Mouse (Mus musculus): ENCODE measurements around the gene Bpifb6.

Gene Bpifb6

DNA sequence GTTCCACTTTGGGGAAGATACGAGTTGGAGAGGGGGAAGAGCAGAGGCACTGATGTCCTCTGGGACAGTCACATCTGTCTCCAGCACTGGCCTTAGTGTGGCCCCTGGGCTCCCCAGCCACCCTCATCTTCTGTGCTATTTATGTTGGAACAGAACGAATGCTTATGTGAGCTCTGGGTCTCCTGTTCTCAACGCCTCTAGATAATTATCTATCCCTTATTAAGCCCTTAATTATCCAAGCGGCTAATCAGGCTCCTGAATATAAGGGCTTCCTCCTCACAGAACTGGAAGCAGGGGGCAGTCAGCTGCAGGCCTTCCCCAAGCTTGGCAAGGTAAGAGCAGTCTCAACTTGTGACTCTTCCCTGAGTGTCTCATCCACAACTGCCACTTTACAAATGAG lies at the start of gene Bpifb6:
Gene Bpifb6 (plus strand): TSS at position 301 of the 400 bp plus-strand sequence.
- in situ Hi-C loops (cut with MboI; ENCODE audit: low pct_unique_long_range_greater_than_20kb in 1 of 2, low sequenced_read_pairs in 2 of 2, unreplicated experiment in 1 of 2) = no loop called here

DNA sequence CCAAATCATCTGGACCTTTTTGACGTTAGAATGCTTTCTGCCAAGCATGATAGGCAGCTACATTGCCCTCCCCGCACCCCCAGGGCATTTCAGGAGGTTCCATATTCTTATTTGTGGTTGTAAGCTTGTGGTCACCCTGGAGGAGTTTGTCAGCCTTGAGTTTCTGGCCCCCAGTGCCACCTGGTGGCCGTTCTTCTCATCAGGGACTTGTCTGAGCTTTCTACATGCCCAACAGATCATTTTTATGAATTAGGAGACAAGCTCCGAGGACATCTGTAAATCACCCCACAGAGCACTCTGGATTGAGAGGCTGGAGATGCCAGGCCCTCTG lies 49.2 kb upstream of the Bpifb6 start:
- in situ Hi-C loops (cut with MboI; ENCODE audit: low pct_unique_long_range_greater_than_20kb in 1 of 2, low sequenced_read_pairs in 2 of 2, unreplicated experiment in 1 of 2) = no loop called here

DNA sequence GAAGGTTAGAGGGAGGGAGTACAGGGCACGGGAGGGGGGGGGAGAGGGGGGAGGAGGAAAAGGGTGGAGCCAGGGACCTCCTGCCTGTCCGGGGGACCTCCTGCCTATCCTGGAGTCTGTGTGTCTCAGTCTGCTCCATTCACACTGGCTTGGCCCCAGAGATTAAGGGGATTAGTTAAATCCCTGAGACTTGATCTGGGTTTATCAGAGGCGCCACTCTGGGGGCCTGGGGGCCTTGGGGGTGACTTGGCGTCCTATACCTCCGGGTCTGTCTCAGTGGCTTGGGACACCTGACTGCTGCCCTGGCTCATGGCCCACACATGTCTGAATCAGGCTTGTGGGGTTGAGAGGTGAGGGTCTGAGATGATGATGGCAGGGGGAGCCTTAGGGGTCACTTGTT lies 46.6 kb upstream of the Bpifb6 start:
- in situ Hi-C loops (cut with MboI; ENCODE audit: low pct_unique_long_range_greater_than_20kb in 1 of 2, low sequenced_read_pairs in 2 of 2, unreplicated experiment in 1 of 2) = no loop called here

DNA sequence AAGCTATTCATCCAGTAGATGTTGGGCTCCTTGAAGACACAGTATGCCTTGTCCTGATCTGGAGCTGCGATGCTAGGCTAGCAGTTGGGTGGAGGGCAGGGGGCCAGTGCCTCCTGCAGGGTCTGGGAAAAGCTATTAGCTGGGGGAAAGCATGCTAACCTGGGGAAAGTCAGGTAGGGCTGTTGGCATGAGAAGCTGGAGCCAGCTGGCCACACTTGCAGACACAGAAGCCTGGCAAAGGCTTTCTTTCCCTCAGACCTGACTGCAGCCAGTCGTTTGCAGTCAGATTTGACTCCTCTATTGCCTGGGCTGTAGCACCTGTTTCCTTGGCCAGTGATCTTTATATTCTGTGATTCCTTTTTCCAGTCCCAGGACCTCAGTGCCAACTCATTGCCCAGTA lies 40.6 kb upstream of the Bpifb6 start:
- in situ Hi-C loops (cut with MboI; ENCODE audit: low pct_unique_long_range_greater_than_20kb in 1 of 2, low sequenced_read_pairs in 2 of 2, unreplicated experiment in 1 of 2) = no loop called here

DNA sequence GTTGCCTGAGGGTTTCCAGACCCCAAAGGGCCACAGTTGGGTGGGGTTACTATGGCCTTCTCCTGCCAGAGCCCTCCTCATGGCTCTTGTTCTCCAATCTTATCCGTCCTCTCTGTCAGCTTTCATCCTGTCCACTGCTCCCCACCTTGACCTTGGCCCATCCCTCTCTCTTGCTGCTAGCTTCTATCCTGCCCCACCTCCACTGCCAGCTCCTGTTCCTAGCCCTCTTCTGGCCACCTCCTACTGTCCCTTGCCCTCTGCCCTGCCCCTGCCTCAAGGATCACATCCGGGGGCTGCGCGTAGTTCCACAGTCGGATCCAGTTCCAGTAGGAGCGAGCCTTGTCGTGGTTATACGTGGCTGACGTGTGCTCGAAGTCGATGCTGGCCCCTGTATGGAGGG lies 39.9 kb upstream of the Bpifb6 start:
- in situ Hi-C loops (cut with MboI; ENCODE audit: low pct_unique_long_range_greater_than_20kb in 1 of 2, low sequenced_read_pairs in 2 of 2, unreplicated experiment in 1 of 2) = no loop called here

DNA sequence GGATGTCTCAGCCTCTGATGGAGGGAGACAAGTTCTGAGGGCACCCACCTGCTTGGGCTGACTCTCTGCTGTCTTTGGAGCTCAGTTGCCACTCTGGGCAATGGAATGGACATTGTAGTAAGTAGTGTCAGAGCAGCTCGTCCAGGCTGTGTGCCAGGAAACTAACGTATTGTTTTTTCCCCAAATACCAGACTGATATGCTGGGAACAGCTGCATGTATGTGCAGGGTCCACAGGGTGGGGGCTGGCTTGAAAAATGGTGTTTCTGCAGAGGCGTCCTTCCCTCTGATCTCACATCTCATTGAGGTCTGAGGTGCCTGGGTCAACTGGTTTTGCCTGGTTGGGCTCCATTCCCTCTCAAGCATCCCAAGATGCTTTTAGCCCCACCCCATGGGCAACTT lies 39.5 kb upstream of the Bpifb6 start:
- in situ Hi-C loops (cut with MboI; ENCODE audit: low pct_unique_long_range_greater_than_20kb in 1 of 2, low sequenced_read_pairs in 2 of 2, unreplicated experiment in 1 of 2) = no loop called here

DNA sequence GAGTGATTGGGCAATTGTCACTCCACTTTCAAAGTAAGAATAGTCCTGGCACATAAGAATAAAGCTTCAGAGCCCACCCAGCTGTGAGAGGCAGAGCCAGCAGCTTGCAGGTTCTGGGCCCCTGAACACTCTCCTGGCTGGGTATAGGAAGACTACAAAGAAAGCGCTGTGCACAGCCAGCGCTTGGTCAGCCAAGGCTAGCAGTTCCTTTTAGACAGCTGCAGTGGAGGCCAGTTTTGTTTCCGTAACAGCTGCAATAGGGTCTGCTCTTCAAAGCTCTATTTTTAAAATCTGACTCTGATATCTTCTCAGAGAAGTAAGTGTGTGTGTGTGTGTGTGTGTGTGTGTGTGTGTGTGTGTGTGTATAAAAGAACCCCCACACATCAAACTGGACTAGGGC lies 38.2 kb upstream of the Bpifb6 start:
- in situ Hi-C loops (cut with MboI; ENCODE audit: low pct_unique_long_range_greater_than_20kb in 1 of 2, low sequenced_read_pairs in 2 of 2, unreplicated experiment in 1 of 2) = no loop called here

DNA sequence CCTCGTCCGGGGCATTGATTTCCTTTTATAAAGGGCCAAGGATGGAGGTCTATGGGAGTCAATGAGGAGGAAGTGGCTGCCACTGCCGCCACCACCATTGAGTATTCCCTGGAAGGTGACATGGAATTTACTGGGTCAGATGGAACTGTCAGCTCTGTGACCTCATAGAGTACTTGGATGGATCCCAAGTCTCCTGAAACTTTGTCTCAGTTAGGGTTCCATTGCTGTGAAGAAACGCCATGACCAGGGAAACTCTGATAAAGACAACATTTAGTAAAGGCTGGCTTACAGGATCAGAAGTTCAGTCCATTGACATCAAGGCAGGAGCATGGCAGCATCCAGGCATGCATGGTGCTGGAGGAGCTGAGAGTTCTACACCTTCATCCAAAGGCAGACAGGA lies 29.2 kb upstream of the Bpifb6 start, which contains the start of gene Sun5:
Gene Sun5 (minus strand): TSS at position 101 of the 400 bp plus-strand sequence.
- in situ Hi-C loops (cut with MboI; ENCODE audit: low pct_unique_long_range_greater_than_20kb in 1 of 2, low sequenced_read_pairs in 2 of 2, unreplicated experiment in 1 of 2) = no loop called here

DNA sequence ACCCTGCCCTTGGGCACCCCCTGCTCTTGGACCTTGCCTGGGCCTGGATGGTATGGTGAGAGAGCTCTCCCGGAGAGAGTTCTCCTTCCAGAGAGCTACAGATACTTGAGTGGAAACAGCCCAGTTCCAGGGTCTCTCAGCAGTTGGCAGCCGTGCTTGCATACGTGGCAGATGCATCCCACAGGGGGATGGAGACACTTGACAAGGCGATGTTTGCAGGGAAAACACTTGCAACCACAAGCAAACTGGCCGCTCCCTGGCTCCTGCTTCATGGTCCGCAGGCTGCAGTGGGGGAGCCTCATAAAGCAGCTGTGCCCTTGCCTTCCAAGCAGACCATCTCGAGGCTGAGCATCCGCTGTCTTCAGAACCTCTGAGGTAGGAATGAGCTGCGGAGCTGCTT lies 25.4 kb upstream of the Bpifb6 start, which contains the start of gene Bpifb2:
Gene Bpifb2 (plus strand): TSS at position 301 of the 400 bp plus-strand sequence.
- in situ Hi-C loops (cut with MboI; ENCODE audit: low pct_unique_long_range_greater_than_20kb in 1 of 2, low sequenced_read_pairs in 2 of 2, unreplicated experiment in 1 of 2) = no loop called here

DNA sequence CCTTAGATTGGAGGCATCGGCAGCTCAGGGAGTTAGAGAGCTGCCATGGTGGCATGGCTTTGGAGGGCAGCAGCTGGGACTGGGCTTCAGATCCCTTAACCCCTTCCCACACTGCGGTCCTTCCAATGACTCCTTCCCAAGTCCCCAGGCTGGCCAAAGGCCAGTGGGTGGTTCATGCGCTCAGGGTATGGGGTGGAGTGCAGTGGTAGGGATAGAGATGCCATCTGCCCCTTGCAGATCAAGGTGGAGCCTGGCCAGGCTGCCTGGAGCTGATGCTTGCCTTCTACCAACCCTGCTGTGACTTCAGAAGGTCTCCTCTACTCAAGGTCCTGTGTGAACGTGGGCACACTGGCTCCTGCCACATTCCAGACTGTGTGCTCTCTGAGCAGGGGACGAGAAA lies 1.1 kb upstream of the Bpifb6 start:
- in situ Hi-C loops (cut with MboI; ENCODE audit: low pct_unique_long_range_greater_than_20kb in 1 of 2, low sequenced_read_pairs in 2 of 2, unreplicated experiment in 1 of 2) = no loop called here

DNA sequence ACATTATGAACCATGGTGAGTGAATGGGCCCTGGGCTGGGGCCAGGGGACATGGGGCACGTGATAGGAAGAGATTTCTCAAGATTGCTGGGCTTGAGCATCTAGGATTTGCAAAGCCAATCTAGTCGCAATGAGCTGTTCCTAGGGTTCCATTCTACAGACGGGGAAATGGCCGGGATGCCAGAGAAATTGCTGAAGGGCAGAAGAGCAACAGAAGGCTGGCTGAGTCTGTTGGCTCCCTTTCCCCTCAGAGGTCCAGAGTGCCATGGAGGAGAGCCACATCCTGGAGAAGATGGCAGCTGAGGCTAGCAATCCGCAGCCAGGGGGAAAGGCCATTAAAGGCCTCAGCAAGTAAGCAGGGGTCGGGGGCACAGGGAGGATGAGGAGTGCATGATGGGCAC lies 2.5 kb downstream of the Bpifb6 start:
- in situ Hi-C loops (cut with MboI; ENCODE audit: low pct_unique_long_range_greater_than_20kb in 1 of 2, low sequenced_read_pairs in 2 of 2, unreplicated experiment in 1 of 2) = no loop called here

DNA sequence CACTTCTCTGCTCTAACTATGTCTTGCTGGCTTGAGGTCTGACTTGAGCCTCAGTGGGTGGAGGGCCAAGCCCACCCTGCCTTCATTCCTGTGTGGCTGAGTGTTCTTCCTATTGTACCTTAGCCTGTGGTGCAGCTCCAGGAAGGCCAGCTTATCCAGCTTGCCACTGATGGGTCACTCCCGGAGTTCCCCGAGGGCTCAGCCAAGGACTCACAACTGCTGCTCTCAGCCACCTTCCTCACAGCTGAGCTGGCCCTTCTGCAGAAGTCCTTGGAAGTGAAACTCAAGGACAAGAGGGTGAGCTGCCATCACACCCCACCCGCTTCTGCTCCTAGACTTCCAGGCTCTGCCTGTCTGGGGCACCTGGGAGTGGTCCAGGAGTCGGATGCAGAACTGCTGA lies 6.4 kb downstream of the Bpifb6 start:
- in situ Hi-C loops (cut with MboI; ENCODE audit: low pct_unique_long_range_greater_than_20kb in 1 of 2, low sequenced_read_pairs in 2 of 2, unreplicated experiment in 1 of 2) = no loop called here

DNA sequence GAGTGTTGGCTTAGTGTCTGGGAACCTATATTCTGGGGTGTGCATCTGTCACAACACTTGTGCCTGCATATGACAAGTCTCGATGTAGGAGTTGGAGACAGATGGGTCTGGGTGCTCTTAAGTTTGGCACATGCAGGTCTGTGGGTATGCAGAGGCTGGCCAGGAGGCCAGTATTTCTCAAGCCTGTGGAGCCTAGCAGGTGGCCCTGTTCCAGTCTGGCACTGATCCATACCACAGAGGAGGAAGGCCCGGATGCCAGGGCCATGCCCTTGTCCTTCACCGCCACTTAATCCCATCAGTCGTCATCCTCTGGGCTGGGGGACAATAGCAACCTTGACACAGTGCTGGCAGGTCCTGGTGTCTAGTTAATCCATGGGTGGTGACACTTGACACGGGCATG lies 14.0 kb downstream of the Bpifb6 start:
- in situ Hi-C loops (cut with MboI; ENCODE audit: low pct_unique_long_range_greater_than_20kb in 1 of 2, low sequenced_read_pairs in 2 of 2, unreplicated experiment in 1 of 2) = no loop called here

DNA sequence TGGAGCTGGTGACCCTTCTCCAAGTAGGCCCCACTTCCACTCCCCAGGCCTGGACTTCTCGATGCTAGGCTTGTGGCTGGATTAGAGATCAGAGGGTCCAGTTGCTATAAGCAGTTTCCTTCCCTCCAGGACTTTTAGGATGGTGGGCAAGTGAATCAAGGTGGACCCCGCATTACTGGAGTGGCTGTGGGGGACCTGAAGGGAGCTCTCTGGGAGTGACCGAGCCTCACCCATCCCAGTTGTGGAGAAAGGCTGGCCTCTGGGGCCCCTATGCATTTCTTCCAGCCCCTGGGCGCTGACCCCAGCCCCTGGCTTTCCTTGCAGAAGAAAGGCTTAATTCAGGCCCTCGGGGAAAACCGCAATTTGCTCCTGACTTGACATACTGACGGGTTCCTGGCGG lies 17.7 kb downstream of the Bpifb6 start, which contains the start of gene Bpifb3:
Gene Bpifb3 (plus strand): TSS at position 301 of the 400 bp plus-strand sequence.
- in situ Hi-C loops (cut with MboI; ENCODE audit: low pct_unique_long_range_greater_than_20kb in 1 of 2, low sequenced_read_pairs in 2 of 2, unreplicated experiment in 1 of 2) = no loop called here

DNA sequence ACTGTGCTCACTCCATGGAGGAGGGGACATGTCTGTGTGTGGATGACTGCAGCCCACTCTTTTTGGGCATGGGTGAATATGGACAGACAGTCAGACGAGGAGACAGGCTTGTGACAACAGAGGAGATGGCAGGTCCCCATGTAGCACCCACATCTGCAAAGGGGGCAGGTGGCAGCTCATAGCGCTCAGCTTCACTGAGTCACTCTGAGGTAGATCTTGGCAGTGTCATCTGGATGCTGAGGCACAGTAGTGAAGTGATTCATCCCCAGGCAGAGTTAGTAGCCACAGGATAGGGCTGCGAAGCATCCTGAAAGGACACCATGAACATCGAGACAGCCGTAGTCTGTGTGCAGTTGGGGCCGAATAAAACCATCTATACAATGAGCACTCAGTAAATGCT lies 21.1 kb downstream of the Bpifb6 start:
- in situ Hi-C loops (cut with MboI; ENCODE audit: low pct_unique_long_range_greater_than_20kb in 1 of 2, low sequenced_read_pairs in 2 of 2, unreplicated experiment in 1 of 2) = no loop called here

DNA sequence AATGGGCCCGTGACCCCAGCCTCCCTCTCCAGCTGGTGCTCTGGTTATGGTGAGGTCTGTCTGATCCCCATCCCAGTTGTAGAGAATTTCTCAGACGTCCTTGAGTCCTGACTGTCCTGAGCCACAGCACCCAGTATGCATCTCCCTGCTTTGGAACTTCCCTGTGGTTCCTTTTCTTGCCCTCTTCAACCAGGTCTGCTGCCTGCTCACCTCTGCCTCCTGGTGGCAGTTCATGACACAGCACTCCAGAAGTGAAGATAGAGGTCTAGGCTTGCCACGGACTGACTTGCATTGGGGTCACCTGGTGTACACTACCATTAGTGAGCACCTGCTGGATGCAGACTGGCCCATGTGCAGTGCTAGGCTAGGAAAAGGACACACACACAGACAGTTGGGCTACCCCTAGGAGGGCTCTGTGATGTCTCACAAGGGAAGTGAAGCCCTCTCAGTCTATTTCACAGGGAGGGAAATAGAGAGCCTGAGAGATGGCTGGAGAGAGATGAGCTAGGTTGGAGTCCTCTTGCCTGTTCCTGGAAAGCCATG lies 29.8 kb downstream of the Bpifb6 start:
- in situ Hi-C loops (cut with MboI; ENCODE audit: low pct_unique_long_range_greater_than_20kb in 1 of 2, low sequenced_read_pairs in 2 of 2, unreplicated experiment in 1 of 2) = loop anchor here in 1 of 2 experiments (25.0 kb wide), 1 partner anchor 218 kb away; no protein-coding TSS in a partner anchor

DNA sequence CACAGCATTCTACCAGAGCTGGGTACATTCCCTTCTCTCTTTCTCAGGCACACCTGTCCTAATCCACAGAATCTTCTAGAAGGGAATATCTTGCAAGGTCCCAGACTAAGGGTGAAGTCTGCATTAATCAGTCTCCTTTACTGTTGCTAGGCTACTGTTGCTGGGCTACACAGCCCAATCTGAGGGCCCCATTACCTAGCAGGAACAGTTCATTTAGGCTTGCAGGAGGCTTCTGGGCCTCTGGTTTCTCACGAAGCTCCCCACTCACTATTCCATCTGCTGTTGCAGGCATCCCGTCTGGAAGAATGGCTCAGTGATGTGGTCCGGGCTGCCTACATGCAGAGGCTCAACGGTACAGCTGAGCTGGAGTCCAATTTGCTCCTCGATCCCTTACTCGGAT lies 30.9 kb downstream of the Bpifb6 start:
- in situ Hi-C loops (cut with MboI; ENCODE audit: low pct_unique_long_range_greater_than_20kb in 1 of 2, low sequenced_read_pairs in 2 of 2, unreplicated experiment in 1 of 2) = loop anchor here in 1 of 2 experiments (25.0 kb wide), 1 partner anchor 219 kb away; no protein-coding TSS in a partner anchor

DNA sequence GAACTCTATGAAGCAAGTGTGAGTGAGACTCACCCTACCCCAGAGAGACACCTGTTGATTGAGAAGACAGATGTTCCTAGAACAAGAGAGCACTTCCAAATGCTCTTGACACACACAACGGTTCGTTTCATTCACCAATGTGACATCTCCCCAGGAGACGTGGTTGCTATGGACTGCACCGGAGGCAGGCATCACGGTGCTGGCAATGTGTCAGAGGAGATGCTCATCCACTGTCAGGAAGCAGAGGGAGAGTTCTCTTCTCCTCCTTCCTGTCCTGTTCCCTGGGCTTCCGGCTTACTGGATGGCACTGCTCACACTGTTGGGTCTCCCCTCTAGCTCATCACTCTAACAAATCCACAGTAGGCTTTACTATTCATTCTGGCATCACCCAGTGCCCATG lies 33.1 kb downstream of the Bpifb6 start:
- in situ Hi-C loops (cut with MboI; ENCODE audit: low pct_unique_long_range_greater_than_20kb in 1 of 2, low sequenced_read_pairs in 2 of 2, unreplicated experiment in 1 of 2) = loop anchor here in 1 of 2 experiments (25.0 kb wide), 1 partner anchor 221 kb away; no protein-coding TSS in a partner anchor

DNA sequence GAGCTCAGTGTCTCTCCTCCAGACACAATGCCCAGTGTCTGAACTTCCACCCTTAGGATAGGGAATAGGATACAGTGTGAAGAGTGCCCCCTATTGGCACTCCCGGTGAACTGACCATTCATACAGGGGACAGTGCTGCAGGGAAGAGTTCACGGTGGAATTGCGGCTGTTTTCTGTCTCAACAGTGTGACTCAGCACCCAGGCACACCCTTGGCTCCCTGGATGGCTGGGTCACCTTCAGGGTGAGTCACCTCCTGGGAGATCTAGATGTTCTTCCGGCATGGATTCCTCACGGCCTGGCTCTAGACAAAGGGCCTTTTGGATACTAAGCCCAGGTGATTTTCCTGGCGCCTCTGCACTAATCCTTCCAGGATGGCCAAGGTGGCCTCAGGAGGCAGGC lies 35.2 kb downstream of the Bpifb6 start:
- in situ Hi-C loops (cut with MboI; ENCODE audit: low pct_unique_long_range_greater_than_20kb in 1 of 2, low sequenced_read_pairs in 2 of 2, unreplicated experiment in 1 of 2) = loop anchor here in 1 of 2 experiments (25.0 kb wide), 1 partner anchor 223 kb away; no protein-coding TSS in a partner anchor

DNA sequence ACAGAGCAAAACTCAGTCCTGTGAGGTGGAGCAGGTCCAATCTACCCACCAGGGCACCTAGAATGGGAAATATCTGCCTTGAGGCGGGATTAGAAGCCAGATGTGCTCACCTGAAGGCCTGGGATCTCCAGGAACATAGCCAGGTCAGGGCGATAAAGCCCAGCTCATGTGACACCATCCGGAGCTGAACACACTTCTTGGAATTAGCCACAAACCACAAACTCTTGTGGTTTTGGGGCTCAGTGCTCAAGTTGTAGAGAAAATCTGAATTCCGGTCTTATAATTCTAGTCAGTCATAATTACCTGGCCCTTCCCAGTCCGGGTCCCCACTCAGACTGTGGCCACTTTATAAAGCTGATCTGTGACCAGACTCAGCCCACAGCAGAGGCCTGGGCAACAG lies 37.7 kb downstream of the Bpifb6 start, which contains the start of gene Bpifb4:
Gene Bpifb4 (plus strand): TSS at position 370 of the 400 bp plus-strand sequence.
- in situ Hi-C loops (cut with MboI; ENCODE audit: low pct_unique_long_range_greater_than_20kb in 1 of 2, low sequenced_read_pairs in 2 of 2, unreplicated experiment in 1 of 2) = loop anchor here in 1 of 2 experiments (25.0 kb wide), 1 partner anchor 226 kb away; no protein-coding TSS in a partner anchor
